Mouse (Mus musculus) G1E (cell line): ENCODE results near the gene Pitpna. TPM values are rescaled to one million over a fixed set of nuclear protein-coding genes. Genes with fewer than 3 reads are reported as not detected.

Experiments used
- ATAC-seq: 2 replicates; pipeline ENCODE4 v1.8.0; 2016; ENCODE audit warnings: mild to moderate bottlenecking; ENCODE audit not compliant: insufficient number of reproducible peaks, poor library complexity, low FRiP score, severe bottlenecking; ENCODE audit errors: extremely low read depth
- DNase-seq: peaks from one replicate; pipeline ENCODE4 v3.0.0; 2012; ENCODE audit warnings: low spot score
- H3K27me3 ChIP-seq: 2 replicates; pipeline ENCODE4 v1.6.1; 2012; ENCODE audit warnings: mild to moderate bottlenecking, low read length, inconsistent platforms; ENCODE audit not compliant: insufficient read depth
- H3K36me3 ChIP-seq: replicated peaks from 2 replicates; pipeline ENCODE3; 2012; ENCODE audit warnings: mild to moderate bottlenecking, inconsistent platforms
- H3K4me1 ChIP-seq: 2 replicates; pipeline ENCODE4 v1.6.1; 2012; ENCODE audit warnings: low read depth, low read length, inconsistent platforms, mixed read lengths; ENCODE audit not compliant: insufficient read depth
- H3K4me3 ChIP-seq: 2 replicates; pipeline ENCODE4 v1.5.1; 2012; ENCODE audit warnings: low read depth, mild to moderate bottlenecking, inconsistent platforms, low read length, moderate library complexity, mixed read lengths
- H3K9me3 ChIP-seq: replicated peaks from 2 replicates; pipeline ENCODE4 v1.6.1; 2012; ENCODE audit warnings: inconsistent platforms
- CTCF ChIP-seq: IDR thresholded peaks from 2 replicates; pipeline ENCODE4 v1.5.1; 2012; ENCODE audit warnings: low read depth, low read length, inconsistent platforms, mixed read lengths
- GATA1 ChIP-seq: IDR thresholded peaks from 2 replicates; pipeline ENCODE4 v1.6.1; 2012; ENCODE audit warnings: borderline replicate concordance, low read length, inconsistent platforms, mixed read lengths
- GATA2 ChIP-seq: IDR thresholded peaks from 2 replicates; pipeline ENCODE4 v1.6.1; 2012; ENCODE audit warnings: low read depth, low read length, inconsistent platforms, borderline replicate concordance
- POLR2AphosphoS5 ChIP-seq: IDR thresholded peaks from 2 replicates; pipeline ENCODE4 v1.6.1; 2012; ENCODE audit warnings: low read depth, low read length, inconsistent platforms; ENCODE audit not compliant: insufficient replicate concordance
- TAL1 ChIP-seq: conservative IDR thresholded peaks from 2 replicates; pipeline ENCODE4 v1.6.1; 2012; ENCODE audit warnings: low read depth, low read length, inconsistent platforms, mixed read lengths
- polyA plus RNA-seq: library from polyadenylated mRNA; stranded (reverse); fragments of >175 nt; gene quantifications from 2 replicates; pipeline ENCODE4 v1.2.3, GENCODE M21; 2012
- total RNA-seq, 2 experiments: library from RNA; stranded (forward) in 1 of 2; stranded (reverse) in 1 of 2; fragments of 200-1000 nt in 1 of 2; fragments of >200 nt in 1 of 2; fragmentation: Nextera tagmentation in 1 of 2; gene quantifications; 2 replicates each; pipeline ENCODE4 v1.2.3; 2014 to 2017

The Pitpna gene
- total and polyA plus RNA-seq, 3 experiments: 24.5 to 97.5 (median 43.2) TPM

GRCm38 (mm10) chr11:75643323-75643722 is 55.4 kb downstream of the Pitpna start:
- DNase-seq: no peak

DNA sequence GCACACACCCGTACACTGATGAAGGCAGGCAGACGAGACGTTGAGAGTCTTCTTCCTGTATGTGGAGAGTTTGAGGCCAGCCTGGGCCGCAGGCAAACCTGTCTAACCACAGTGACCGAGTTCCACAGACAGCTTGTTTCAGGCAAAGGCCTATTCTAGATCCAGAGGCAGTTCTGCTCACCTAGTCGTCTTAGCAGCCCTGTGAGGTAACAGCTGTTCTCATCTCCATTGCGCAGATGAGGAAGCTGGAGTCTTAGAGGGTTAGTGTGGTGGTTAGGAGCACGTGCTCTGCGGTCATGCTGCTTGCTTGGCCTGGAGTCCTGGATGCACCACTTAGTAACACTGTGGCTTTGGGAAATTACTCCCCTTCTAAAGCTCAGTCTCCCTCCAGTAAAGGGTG is 56.8 kb downstream of the Pitpna start:
- TF ChIP-seq GATA2 (no peak), GATA1 (no peak), POLR2AphosphoS5 (no peak), CTCF (no peak), TAL1 (no peak)
- DNase-seq (no peak), ATAC-seq (no peak)
- H3K4me3 ChIP-seq: no peak overlapping the region
- H3K4me1 ChIP-seq: peaks cover 9% of the 10 kb centered on the region
- H3K27me3 ChIP-seq: no peaks in the 10 kb centered on the region
- H3K36me3 ChIP-seq: peaks cover 72% of the 10 kb centered on the region
- H3K9me3 ChIP-seq: no peaks in the 10 kb centered on the region

More at GRCm38 (mm10) chr11:75643323-75643722, 55.4 kb downstream of the Pitpna start:
- H3K4me3 ChIP-seq: no peak overlapping the region
- no peaks in the 10 kb centered on the region for H3K4me1 ChIP-seq
- H3K27me3 ChIP-seq: no peaks in the 10 kb centered on the region
- ATAC-seq: no peak
- H3K36me3 ChIP-seq: peaks cover 79% of the 10 kb centered on the region
- TF ChIP-seq GATA1: no peak
- TF ChIP-seq TAL1: no peak
- no peak for TF ChIP-seq GATA2
- TF ChIP-seq CTCF: no peak
- TF ChIP-seq POLR2AphosphoS5: no peak
- no peaks in the 10 kb centered on the region for H3K9me3 ChIP-seq

- no peak for TF ChIP-seq GATA1
- no peak for TF ChIP-seq CTCF
- TF ChIP-seq GATA2: no peak
- TF ChIP-seq POLR2AphosphoS5: no peak
- TF ChIP-seq TAL1: no peak
- Histone ChIP-seq H3K36me3 (peaks cover 51% of the 10 kb centered on the region), H3K9me3 (no peaks in the 10 kb centered on the region), H3K4me1 (peaks cover 35% of the 10 kb centered on the region), H3K27me3 (no peaks in the 10 kb centered on the region), H3K4me3 (no peak overlapping the region)
- DNase-seq (no peak), ATAC-seq (no peak)
Observed at GRCm38 (mm10) chr11:75647681-75648211, 59.8 kb downstream of the Pitpna start.

DNA sequence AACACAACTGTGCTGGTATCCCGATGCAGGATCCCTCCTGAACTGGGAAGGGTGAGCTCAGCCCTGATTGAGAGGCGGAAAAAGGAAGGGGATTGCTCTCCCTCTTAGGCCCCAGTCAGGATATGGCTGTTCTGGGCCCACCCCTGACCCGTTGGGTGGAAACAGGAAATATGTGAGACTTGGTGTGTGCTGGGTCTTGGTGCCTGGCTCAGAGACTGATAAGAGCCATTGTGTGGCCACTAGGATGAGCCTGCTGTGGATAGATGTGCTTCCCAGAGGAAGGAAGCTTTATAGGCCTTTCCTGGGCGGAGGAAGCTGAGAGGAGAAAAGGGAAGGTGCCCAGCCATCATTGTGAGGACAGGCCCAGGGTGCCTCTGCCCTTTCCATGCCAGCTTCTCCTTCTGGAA is 61.3 kb downstream of the Pitpna start:
- ATAC-seq (no peak), DNase-seq (no peak)
- Histone ChIP-seq H3K27me3 (no peaks in the 10 kb centered on the region), H3K4me3 (no peak overlapping the region), H3K9me3 (no peaks in the 10 kb centered on the region), H3K36me3 (peaks cover 39% of the 10 kb centered on the region), H3K4me1 (peaks cover 48% of the 10 kb centered on the region)
- TF ChIP-seq CTCF (no peak), TAL1 (no peak), GATA1 (no peak), POLR2AphosphoS5 (no peak)

DNA sequence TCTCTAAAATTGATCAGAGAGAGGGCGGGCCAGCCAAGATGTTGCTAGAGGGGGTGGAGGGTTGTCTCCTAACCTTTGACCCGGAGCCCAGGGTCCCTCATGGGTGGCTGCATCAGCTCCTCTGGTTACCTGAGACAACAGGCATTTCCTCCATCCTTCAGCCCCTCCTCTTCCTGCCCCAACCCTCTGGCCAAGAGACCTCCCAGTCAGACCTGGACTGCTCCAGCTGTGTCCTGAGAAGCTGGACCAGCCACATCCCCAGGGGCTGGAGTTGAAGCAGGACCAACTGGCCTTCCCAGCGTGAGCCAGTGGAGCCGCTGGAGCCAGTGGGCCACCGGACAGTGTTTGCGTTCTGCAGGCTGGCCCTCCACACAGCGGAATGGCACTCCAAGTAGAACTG is 62.4 kb downstream of the Pitpna start, which contains the start of gene Myo1c:
Gene Myo1c, plus strand, starts transcription at position 194 of the 400 bp plus-strand sequence.
- Histone ChIP-seq H3K9me3 (no peaks in the 10 kb centered on the region), H3K36me3 (peaks cover 28% of the 10 kb centered on the region), H3K4me1 (peaks cover 59% of the 10 kb centered on the region), H3K4me3 (peak within 1 kb of the TSS; percentile 75), H3K27me3 (no peaks in the 10 kb centered on the region)
- TF ChIP-seq TAL1: no peak
- no peak for TF ChIP-seq POLR2AphosphoS5
- no peak for TF ChIP-seq GATA1
- no peak for TF ChIP-seq GATA2
- no peak for TF ChIP-seq CTCF
- no peak for ATAC-seq
- DNase-seq: no peak

GRCm38 (mm10) chr11:75650958-75651425 is 63.1 kb downstream of the Pitpna start:
- peak overlapping the region; percentile 75 for H3K4me3 ChIP-seq
- H3K4me1 ChIP-seq: peaks cover 66% of the 10 kb centered on the region
- no peaks in the 10 kb centered on the region for H3K9me3 ChIP-seq
- TF ChIP-seq GATA2 (no peak), TAL1 (no peak), GATA1 (no peak)
- ATAC-seq: no peak
- DNase-seq: no peak
- H3K27me3 ChIP-seq: no peaks in the 10 kb centered on the region
- H3K36me3 ChIP-seq: peaks cover 22% of the 10 kb centered on the region
